Mouse (Mus musculus): ENCODE results near the gene Slc25a21.

DNA sequence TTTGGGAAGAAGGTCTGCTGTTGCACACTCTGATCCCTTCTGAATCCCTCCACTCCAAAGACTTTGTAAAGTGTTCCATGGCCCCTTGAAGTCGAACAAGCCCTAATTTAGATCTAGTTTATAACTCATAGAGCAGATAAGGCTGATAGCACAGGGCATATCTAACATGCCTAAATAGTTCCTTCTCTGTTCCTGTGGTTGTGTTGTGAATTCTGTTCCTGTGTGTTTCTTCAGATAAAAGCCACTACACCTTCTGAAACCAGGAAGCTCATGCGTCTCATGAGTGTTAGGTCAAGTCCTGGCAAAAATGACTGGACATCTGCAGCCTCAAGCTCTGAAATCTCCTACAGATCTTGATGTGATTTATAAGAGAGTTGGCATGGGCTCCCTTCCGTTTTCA lies 326.7 kb downstream of the Slc25a21 start:
- TF ChIP-seq POLR2A (IDR thresholded peaks at IDR 0.05; ENCODE audit: borderline replicate concordance, control insufficient read depth, low read depth, low read length) (no peak), CTCF (IDR thresholded peaks at IDR 0.05; ENCODE audit: control insufficient read depth, insufficient read depth, low read length) (no peak)

All from bone marrow, adult 2 months (tissue).